ENCODE assay signal across 14 mouse cellular contexts in the genomic region with DNA sequence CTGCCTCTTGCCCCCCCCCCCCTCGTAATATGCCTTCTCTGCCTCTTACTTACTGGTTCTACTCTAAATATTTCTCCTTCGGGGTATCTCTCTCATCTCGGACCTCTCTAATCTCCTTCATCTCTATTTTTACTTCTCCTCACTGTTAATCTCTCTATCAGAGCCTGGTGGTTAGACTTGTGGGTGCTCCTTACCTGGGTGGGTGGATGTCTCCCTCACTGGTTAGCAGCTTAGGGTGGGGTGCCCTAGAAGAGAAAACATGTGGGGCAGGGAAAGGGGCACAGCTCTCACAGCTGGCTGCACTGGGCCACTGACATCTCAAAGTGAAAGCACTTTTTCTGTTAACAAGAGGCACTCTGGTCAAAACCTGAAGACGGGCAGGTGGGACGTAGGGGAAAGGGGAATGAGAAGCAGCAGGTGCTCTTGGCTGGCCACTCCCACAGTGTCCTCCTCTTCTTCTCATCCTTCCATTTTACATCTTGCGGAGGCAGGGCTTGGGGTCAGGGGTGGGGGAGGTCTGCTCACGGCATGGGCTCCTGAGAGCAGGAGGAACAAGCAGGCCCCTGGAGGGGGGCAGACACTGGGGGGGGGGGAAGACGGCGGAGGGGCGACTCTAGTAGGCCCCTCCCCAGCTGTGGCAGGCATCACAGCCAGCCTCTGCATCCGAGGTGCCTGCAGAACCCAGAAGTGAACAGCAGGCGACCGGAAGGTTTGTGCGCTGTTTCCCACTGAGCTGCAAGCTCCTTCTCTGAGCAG. TPM values are rescaled to one million over a fixed set of nuclear protein-coding genes. Genes with fewer than 3 reads are reported as not detected.
DNase-seq lines count a peak whose midpoint lies in the region; ATAC-seq and TF ChIP-seq lines count a peak whose summit lies in the region.
"Had no signal": no experiment of that assay in that cellular context is flagged by ENCODE, and none has a peak within 500 bp of the region (broad histone marks: within the 10 kb centered on the region; RNA-seq: fewer than 3 reads in every experiment).

No protein-coding gene starts in this region.

- H3K4me3 ChIP-seq in heart, embryonic 16.5 days (ENCODE audit: low read length), result no peak overlapping the region; the same call in 1 of the 2 replicates
- H3K4me3 ChIP-seq in lung, adult 2 months (replicated peaks; ENCODE audit: extremely low read depth, low read depth, low read length), result no peak overlapping the region
- H3K4me3 ChIP-seq: forebrain, embryonic 13.5 days; liver, embryonic 15.5 days had no signal

- no peaks in the 10 kb centered on the region for H3K36me3 ChIP-seq in heart, embryonic 16.5 days (ENCODE audit: control insufficient read depth, insufficient read depth)
- H3K36me3 ChIP-seq: liver, embryonic 15.5 days had no signal

- no peaks in the 10 kb centered on the region for H3K27me3 ChIP-seq in heart, embryonic 16.5 days (ENCODE audit: control insufficient read depth, insufficient read depth, low read length)
- H3K27me3 ChIP-seq: forebrain, embryonic 13.5 days; liver, embryonic 15.5 days had no signal

- no peaks in the 10 kb centered on the region for H3K4me1 ChIP-seq in heart, embryonic 16.5 days (ENCODE audit: control insufficient read depth, insufficient read depth, low read length)
- no peaks in the 10 kb centered on the region for H3K4me1 ChIP-seq in lung, adult 2 months (ENCODE audit: control insufficient read depth, insufficient read depth, low read length)
- H3K4me1 ChIP-seq: forebrain, embryonic 13.5 days had no signal

- no peak for DNase-seq in heart, adult 8-10 months (ENCODE audit: low spot score)
- DNase-seq in lung, postnatal 4 days, result peak; percentile 36 to 53
- DNase-seq in lung, adult 2 months, result no peak
- peak; percentile 77 for DNase-seq in thymus, postnatal 4 days
- no peak for DNase-seq in frontal cortex, postnatal 14 days (ENCODE audit: low spot score in 2 of 2)
- DNase-seq: cerebellum, postnatal 36 days; layer of hippocampus, adult 9-11 months; left cerebral cortex, postnatal 4 days had no signal

- H3K27ac ChIP-seq in heart, embryonic 16.5 days (ENCODE audit: low read length), result no peak overlapping the region
- H3K27ac ChIP-seq: forebrain, embryonic 13.5 days; liver, embryonic 15.5 days had no signal

- TF ChIP-seq CTCF in lung, adult 2 months (IDR thresholded peaks at IDR 0.05; ENCODE audit: insufficient read depth, low read length), result no peak

- H3K9ac ChIP-seq in heart, embryonic 16.5 days (ENCODE audit: low read length), result no peak overlapping the region
- H3K9ac ChIP-seq: forebrain, embryonic 13.5 days; liver, embryonic 15.5 days had no signal

- no peak for TF ChIP-seq POLR2A in lung, adult 2 months (IDR thresholded peaks at IDR 0.05; ENCODE audit: borderline replicate concordance, extremely low read depth, low read depth, low read length)

- no peaks in the 10 kb centered on the region for H3K9me3 ChIP-seq in heart, embryonic 16.5 days (replicated peaks; ENCODE audit: control insufficient read depth, low read length)
- H3K9me3 ChIP-seq: liver, embryonic 15.5 days had no signal

- WGBS in heart, embryonic 16.5 days, result 54% methylated on average over 14 of the region's 14 CpGs
- 64% methylated on average over 14 of the region's 14 CpGs for WGBS in lung, adult 2 months

- peak; percentile 49 for ATAC-seq in heart, embryonic 16.5 days (replicated peaks; ENCODE audit: extremely low read depth, insufficient read depth, low FRiP score)
- ATAC-seq in inflammation-experienced regulatory T-cells, adult 6 months, result peak; percentile 92
- ATAC-seq: forebrain, embryonic 13.5 days; intestine, embryonic 16.5 days had no signal

- H3K4me2 ChIP-seq in heart, embryonic 16.5 days (ENCODE audit: low read depth, low read length), result peak overlapping the region; percentile 23; the same call in 1 of the 2 replicates
- H3K4me2 ChIP-seq: forebrain, embryonic 13.5 days; liver, embryonic 15.5 days had no signal

RNA-seq across cellular contexts. Expression of a gene that starts 27.7 kb away (rescaled TPM):
- polyA plus RNA-seq in heart, embryonic 16.5 days (2015; fragmentation: Nextera tagmentation; extraction: Ambion mirVana), result 0.49 and 0.81 TPM in 2 replicates
- total RNA-seq in heart, adult 8-10 months (2022), result under 1 TPM; 0.09 to 0.41 (median 0.27) TPM
- 1.9 and 2.6 TPM in 2 replicates for polyA plus RNA-seq in lung, adult 2 months (2012; rRNA removed)
- polyA plus RNA-seq in inflammation-experienced regulatory T-cells, adult 6 months (2017; shearing (Covaris generic)), result 10 to 100 TPM; 33.5 to 66.0 (median 62.2) TPM
- total RNA-seq: ES-E14 had no signal

RNA-seq across cellular contexts. Expression of a gene that starts 54.2 kb away (rescaled TPM):
- polyA plus RNA-seq in heart, embryonic 16.5 days (2015; fragmentation: Nextera tagmentation; extraction: Ambion mirVana), result 0.50 and 0.62 TPM in 2 replicates
- under 1 TPM; 0.46 to 0.91 (median 0.71) TPM for total RNA-seq in heart, adult 8-10 months (2022)
- polyA plus RNA-seq in lung, adult 2 months (2012; rRNA removed), result 0.83 and 1.4 TPM in 2 replicates
- polyA plus RNA-seq in inflammation-experienced regulatory T-cells, adult 6 months (2017; shearing (Covaris generic)), result 1 to 10 TPM; 6.5 to 9.5 (median 7.4) TPM

Comparison
In these comparisons a context has a peak if more than half of its experiments do, and no peak if none do; other contexts are left out.
1. DNase-seq: peak in lung, postnatal 4 days (2 of 2) and thymus, postnatal 4 days (single experiment); none in heart, adult 8-10 months (single experiment), lung, adult 2 months (single experiment) and frontal cortex, postnatal 14 days (0 of 2).